Mouse (Mus musculus): ENCODE data around the gene Krt33b.

Krt33b gene

DNA sequence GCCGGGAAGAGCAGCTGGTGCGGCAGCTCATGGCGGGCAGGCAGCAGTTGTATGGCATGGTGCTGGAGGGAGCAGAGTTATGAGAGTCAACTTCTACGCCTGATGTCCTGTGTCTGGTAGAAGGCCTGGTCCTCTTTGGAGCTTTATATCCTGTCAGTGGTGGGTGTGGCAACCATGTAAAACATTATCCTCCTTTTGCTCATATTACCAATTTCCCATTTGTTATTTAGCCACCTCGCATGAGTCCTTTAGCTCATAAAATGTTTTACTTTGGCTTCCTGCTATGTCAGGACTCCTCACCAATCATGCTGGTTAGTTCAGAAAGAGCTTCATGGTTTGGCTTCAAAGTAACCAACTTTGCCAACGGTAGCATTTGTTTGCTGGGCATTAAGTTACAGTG, at the start of gene Krt33b:
Gene Krt33b (minus strand): TSS at position 101 of the 400 bp plus-strand sequence.
- no peak for DNase-seq (ENCODE audit: low read depth, low spot score)

DNA sequence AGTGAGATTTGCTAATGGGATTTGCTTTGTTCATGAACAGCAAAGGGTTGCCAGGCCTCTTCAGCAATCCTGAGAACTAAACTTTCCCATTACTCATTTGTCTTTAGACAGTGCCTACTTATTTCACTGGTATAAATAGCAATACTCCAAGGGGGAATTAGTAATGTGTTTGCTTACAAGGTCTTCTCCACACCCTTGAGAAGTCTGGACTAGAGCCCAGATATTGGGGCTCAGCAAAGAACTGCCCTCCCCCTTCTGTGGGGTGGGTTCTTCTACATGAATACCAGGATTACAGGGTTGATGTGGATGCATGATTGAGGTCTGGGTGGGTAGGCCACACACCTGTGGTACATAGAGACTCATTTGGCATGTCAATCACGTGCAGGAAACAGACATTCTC, 44.2 kb upstream of the Krt33b start:
- DNase-seq (ENCODE audit: low read depth, low spot score): no peak

DNA sequence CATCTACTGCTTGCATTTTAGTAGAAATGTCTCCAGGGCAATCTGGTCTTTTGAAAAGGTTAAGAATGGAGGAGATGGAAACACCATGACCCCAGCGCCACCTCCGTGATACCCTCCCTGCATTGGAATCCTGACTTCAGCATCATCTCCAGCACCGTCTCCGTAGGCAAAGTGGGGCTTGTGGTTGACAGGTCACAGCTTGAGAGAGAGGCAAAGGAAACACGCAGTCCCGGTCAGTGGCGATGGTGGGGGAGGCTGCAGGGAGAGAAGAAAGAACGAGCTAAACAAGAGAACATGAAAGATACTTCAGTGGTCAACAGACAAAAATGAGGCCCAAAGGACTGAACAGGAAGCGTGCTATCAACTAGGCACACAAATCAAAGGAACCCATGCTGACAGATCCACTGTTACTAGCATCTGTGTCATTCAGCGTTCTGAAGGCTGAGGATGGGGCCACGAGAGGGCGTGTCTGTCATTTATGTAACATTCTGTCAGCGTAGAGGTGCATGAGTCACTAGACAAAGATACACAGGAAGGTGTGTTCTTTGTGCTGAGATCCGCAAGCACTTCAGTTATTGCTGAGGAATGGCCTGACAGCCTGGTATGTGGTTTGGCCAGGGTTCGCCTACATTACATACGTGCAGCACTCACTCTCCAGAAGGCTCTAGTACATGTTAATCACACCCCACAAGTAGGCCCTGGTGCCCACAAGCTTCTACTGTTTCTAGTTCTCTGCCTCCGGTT, 37.8 kb upstream of the Krt33b start:
- DNase-seq (ENCODE audit: low read depth, low spot score): peak; percentile 12

DNA sequence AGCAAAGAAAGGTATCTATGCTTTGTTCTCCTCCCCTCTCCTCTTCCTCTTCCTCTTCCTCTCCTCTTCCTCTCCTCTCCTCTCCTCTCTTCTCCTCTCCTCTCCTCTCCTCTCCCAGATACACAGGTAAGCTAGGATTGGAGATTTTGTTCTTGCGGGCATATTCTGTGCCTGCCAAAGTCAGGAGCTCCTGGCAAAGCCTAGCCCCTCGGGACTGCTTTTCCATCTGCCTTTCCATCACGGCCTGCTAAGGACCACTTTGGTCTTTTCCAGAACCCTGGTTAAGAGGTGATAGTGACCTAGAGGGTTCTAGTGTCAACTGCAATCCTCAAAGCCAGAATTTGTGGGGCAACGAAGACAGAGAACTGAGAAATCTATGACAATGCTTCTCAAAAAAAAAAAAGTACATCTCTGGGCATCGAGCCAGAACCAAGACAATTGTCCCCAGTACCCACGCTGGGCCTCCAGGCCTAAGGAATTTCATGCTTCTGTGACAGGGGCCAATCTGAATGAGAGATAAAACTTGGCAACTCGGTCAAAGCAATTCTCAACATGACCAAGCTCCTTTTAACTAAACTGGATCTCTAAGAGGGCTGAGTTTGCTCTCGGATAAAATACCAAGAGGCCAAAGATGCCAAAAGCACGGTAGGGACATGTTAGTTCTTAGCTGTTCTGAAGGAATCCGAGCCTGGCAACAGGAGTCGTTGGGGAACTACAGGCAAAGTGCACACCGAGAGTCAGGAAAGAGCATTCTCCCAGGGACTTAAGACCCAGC, 36.8 kb upstream of the Krt33b start:
- no peak for DNase-seq (ENCODE audit: low read depth, low spot score)

DNA sequence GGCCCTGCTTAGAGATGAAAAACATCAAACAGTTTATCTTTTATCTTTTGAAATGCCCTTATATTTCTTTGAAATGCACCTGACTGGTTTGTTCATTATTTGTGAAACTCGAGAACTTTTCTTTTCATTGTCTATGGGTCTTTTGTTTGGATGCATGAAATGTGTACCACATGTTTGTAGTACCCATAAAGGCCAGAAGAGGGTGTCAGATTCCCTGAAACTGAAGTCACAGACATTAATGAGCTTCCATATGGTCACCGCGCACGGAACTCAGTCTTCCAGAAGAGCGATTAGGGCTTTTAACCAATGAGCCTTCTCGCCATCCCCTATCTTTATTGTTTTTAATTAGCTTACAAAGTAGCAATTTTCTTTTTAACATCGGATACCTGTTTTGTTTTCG, 29.2 kb upstream of the Krt33b start:
- peak; percentile 78 for DNase-seq (ENCODE audit: low read depth, low spot score)

DNA sequence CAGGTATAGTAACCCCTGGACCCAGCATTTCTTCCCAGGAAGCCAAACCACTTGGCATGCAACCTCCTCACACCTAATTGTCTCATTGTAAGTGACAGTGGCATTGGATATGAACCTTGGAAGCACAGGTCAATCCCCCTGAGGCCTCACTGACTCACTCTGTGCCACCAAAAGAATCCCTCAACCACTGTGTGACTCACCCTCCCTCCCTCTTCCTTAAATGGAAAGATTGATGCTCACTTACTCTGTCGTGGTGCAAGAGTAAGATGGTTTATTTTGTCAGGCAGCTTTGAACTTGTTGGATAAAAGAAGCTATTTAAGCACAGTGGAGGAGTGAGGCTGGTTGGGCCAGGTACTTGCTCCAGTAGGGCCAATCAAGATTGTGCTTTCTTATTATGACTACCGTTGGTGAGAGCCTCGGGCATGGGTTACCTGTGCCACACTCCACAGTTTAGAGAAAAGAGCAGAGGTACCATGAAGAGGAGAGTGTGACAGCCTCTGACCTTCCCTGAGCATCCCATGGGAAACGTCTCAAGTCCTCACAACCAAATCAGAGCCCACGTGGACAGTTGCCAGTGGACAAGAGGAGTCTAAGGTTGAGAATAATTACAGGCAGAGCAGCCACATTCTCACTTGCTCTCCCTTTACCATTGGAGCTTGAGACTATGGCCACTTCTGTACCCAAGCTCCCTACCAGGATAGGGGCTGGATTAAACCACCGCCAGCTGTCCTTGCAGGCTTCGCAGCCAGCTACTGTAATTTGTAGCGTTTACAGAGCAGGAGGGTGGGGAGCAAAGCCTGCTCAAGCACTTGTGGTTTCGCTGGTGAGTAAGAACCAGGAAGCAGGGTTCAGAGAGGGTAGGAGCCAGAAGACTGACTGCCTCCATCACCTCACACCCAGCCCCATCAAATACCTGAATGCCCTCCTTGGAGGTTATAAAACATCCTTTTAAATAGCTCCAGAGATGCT, 26.3 kb upstream of the Krt33b start:
- no peak for DNase-seq (ENCODE audit: low read depth, low spot score)

DNA sequence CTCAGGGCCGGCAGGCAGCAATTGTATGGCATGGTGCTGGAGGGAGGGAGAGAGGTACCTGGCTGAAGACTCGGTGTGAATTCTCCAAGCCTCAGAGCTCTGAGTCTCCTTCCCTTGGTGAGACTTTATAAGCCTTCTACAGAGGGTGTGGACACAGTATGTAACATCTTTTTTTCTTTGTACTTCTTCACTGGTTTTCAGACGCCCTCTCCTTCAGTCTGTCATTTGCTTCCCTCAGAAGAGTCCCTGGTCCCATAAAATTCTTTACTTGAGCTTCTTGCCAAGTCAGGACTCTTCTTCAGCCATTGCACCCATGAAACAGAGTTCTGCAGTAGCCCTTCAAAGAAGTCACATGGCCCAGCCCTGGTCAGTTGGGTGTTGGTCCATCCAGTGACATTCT, 20.8 kb upstream of the Krt33b start, which contains the start of gene Krt31:
Gene Krt31 (minus strand): TSS at position 101 of the 400 bp plus-strand sequence.
- DNase-seq (ENCODE audit: low read depth, low spot score): no peak

DNA sequence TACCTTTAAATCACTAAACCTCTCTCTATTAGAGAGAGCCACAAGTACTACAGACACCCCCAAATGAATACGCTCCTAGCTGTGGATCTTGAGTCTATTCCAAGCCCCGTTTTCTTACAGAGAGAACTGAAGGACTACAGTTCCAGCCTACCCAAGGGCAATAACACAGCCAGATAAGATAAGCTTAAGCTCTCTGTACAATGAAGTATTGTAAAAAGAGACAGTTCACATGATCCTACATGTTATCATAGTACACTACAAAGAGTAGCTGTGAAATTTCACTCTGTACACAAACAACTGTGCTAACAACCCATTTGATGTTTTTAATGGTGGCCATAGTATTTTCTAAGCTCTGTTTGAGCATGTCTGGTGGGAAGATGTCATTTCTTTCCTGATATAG, 17.5 kb upstream of the Krt33b start:
- DNase-seq (ENCODE audit: low read depth, low spot score): no peak

DNA sequence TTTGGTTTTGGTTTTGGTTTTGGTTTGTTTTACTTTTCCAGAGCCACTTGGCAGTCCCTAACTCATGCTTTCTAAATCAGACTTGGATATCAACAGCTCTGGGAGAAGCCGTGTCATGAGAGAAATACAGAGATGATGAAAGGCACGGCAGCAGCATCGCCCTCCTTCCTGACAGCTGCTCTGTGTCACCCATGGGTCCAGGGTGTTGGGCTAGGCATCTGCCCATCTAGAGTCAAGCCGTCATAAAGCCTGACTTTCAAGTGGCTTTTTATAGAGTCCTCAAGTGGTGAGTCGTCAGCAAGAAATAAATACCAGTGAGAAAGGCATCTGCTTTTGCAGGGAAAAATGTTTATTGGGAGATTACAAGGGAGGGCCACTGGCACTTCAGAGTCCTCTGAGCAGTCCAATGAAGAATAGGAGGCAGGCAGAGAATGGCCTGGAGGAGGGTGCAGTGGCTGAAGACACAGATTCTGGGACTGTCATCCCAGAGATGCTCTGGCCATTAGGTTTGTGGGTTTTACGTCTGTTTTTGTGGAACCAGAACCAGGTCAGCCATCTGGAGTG, 16.7 kb upstream of the Krt33b start:
- no peak for DNase-seq (ENCODE audit: low read depth, low spot score)

DNA sequence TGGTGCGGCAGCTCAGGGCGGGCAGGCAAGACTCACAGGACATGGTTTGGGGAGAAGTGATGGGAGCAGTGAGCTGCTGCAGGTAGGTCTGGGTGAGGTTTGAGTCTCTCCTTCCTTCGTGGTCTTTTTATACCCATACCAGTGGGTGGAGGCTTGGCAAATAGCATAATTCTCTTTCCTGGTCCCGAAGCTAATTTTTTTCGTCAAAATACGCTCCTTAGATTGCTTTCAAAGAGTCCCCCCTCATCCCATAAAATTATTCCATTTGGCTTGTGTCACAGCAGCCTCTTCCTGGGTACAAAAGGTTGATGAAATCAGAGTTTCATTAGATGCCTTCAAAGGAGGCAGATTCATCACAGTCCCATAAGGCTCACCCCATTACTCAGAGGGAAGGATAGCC, 11.8 kb upstream of the Krt33b start, which contains the start of gene Krt34:
Gene Krt34 (minus strand): TSS at position 101 of the 400 bp plus-strand sequence.
- DNase-seq (ENCODE audit: low read depth, low spot score): no peak

DNA sequence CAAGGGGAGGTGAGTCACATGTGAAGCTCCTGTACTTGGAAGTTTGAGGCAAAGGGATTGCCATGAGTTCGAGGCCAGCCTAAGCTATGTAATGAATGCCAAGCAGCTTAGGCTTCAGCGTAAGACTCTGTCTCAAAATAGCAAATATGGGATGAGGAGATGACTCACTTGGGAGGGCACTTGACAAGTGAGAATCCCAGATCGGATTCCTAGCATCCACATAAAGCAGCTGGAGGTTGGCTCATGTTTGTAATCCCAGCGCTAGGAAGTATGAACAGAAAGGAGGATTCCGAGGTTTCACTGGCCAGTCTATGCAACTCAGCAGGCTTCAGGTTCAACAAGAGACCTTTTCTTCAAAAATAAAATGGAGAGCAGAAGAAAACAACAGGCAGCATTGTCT, 8.2 kb downstream of the Krt33b start:
- no peak for DNase-seq (ENCODE audit: low read depth, low spot score)

DNA sequence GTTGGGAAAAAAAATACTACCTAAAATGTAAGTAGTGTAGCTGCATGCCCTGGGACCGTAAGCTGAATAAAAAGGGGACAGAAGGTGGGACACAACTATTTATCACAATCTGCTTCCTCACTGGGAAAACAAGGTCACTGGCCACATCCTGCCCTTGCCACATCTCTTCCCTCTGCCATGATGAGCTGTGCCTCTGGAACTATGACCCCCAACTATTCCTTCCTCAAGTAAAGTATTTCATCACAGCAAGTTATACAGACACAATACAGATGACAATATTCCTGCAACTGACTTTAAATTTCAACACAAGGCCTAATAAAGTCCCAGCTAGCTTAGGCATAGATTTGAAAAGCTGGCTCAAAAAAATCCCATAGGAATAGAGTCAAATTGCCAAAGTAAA, 10.2 kb downstream of the Krt33b start:
- DNase-seq (ENCODE audit: low read depth, low spot score): no peak

DNA sequence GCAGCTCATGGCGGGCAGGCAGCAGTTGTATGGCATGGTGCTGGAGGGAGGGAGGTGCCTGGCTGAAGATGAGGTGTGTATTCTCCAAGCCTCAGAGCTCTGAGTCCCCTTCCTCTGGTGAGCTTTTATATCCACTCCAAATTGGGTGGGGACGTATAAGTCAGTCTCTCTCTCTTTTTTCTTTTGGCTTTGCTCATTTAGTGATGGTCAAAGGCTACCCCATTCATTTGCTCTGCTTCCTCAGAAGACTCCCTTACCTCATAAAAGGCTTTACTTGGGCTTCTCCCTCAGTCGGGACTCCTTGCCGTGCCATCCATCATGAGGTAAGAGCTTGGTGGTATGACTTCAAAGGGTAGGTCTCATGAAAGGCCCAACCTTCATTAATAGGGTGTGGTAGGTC, 13.6 kb downstream of the Krt33b start, which contains the start of gene Krt33a:
Gene Krt33a (minus strand): TSS at position 101 of the 400 bp plus-strand sequence.
- DNase-seq (ENCODE audit: low read depth, low spot score): no peak

DNA sequence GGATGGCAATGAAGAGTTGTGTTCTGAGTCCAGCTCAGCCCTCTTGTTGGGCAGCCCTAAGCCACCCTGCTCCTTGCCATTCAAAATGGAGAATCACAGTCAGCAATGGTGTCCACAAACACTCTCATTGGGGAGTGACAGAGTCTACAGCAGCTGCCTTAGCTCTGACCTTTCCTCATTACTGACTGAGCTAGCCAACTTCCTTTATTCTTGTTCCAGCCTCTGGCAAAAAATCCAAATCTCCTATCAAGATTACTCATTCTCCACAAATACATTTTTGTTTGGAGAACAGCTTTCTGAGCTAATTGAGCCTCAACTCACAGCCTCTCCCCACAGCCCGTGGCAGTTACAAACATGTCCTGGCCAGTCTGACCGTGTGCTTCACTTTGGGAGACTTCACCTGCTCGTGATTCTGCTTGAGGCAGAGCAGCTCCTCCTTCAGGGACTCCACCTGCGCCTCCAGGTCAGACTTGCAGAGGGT, 15.9 kb downstream of the Krt33b start:
- DNase-seq (ENCODE audit: low read depth, low spot score): no peak

DNA sequence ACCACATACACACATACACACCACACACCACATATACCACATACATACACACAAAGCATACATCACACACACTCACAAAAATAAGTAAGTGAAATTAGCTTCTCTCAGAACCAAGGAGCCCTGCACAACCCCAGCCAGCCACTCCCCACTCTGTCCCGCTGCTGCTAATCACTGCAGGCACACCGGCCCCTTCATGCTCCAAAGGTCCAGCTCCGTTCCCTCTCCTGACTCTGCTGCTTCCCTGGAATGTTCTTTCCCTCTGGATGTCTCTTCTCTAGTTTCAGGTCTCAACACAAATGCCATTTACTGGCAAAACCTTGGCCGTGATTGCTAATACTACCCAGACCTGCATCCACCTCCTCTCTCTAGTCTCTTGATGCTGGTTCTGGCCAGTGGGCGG, 19.0 kb downstream of the Krt33b start:
- no peak for DNase-seq (ENCODE audit: low read depth, low spot score)

DNA sequence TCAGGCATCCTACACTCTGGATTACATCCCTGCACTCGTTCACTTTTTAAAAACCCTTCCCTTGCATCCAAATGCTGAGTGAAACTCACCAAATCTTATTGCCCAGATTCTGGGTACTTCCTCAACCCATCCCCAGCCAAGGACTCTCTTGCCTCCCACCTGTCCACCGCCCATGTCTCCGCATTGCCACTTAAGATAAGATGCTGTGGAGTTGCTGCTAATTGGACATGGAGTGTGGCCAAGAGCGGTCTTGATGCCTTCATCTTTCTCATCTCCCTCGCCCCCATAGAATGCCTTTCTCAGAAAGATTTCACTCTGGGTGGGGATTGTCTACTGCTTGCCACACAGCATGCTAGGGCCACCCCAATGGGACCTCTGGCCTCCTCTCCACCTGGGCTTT, 21.3 kb downstream of the Krt33b start:
- no peak for DNase-seq (ENCODE audit: low read depth, low spot score)

DNA sequence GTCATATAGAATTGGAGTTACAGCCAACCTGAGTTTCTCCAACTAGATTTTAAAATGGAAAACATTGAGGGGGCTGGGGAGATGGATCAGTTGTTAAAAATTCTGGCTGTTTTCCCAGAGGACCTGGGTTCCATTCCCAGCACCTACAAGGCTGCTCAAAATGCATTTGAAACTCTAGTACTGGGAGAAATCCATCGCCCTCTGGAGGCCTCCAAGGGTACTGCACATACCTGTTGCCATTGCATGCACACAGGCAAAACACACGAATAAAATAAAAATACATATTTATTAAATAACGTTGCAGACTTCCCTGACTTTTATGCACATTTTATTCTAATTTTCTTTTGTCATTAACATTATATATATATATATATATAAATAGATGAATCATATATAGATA, 23.0 kb downstream of the Krt33b start:
- DNase-seq (ENCODE audit: low read depth, low spot score): peak; percentile 61

DNA sequence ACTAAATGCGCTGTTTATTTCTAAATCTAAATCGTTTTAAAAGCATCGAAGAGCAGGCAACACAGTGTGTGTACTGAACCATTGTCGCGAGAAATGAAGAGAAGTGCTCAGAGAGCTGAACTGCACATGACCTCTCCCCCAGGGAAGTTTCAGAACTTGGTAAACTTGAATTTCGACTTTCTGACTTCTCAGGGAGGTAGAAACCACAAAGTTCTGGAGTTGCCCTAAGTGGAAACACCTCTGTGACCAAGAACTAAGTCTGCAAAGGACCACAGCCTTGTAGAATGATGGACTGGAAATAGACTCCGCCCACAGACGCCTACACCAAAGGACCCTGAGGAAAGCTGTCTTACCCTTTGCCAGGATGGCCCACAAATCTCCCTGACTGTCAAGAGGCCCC, 23.8 kb downstream of the Krt33b start:
- DNase-seq (ENCODE audit: low read depth, low spot score): no peak

DNA sequence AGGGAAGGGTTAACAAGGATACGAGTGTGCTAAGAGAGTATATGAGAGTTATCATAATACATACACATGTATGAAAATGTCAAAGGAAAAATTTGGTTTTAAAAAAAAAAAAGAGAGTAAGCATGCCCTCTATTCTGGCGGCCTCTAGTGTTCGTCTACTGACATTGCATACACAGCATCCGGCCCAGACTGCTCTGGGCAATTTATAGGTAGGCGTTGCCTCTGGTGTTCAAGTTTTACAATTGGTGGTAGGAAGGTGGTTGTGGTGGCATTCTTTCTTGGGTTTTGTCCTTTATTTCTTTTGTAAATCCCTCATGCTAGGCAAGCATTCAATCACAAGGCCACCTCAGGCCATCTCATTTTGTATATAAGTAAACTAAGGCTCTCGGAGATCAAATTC, 24.8 kb downstream of the Krt33b start:
- DNase-seq (ENCODE audit: low read depth, low spot score): peak; percentile 62

DNA sequence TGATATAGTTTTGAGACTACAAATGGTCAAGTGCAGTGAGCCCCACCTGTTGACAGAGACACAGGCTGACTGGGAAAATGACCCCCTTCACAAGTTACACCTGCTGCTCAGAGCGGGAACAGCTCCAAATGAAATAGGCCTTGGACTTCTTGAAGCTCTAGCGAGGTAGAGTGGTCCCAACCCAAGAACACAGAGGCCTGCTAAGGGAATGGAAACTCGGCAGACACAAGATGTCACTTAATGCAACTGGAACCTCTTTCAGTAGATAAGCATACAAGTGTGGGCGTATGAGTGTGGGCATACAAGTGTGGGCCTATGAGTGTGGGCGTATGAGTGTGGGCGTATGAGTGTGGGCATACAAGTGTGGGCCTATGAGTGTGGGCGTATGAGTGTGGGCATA, 30.6 kb downstream of the Krt33b start:
- no peak for DNase-seq (ENCODE audit: low read depth, low spot score)

DNA sequence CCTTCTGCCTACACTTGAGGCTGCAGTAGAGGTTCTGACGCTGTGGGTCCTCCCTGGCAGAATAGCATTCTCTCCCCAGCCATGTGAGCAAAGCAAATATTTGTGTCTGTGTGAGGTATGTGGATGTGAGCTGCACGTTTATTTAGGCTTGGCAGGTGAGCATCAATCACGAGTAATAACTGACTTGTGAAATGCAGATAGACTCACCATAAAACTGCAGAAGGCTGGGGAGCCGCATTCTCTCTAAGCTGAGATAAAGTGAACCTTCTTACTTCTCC, 35.3 kb downstream of the Krt33b start:
- no peak for DNase-seq (ENCODE audit: low read depth, low spot score)

Data from R1 (cell line).